In the genomic region with DNA sequence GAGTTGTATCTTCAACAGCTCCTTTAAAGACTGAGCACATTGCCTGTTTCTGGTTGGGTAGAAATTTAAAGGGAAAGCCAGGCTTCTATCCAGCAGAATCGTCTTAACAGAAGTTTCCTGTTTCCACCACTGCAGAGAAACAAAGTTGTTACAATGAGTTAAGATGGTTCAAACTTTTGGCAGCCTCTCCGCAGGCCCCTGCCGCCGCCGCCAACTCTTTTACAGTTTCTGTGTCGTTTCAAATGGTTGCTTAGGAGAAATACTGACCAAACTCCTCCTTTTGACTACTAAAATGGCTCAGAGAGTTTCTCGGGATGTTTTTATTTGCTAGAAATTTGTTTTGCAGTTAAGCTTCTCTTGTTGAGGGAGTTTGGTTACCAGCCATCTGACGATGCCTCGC, we compare ENCODE assay signal across 9 mouse cellular contexts.
DNase-seq lines count a peak whose midpoint lies in the region; ATAC-seq lines count a peak whose summit lies in the region.
"Had no signal": no experiment of that assay in that cellular context is flagged by ENCODE, and none has a peak within 500 bp of the region (broad histone marks: within the 10 kb centered on the region; RNA-seq: fewer than 3 reads in every experiment).

No protein-coding gene starts in this region.

- ATAC-seq in intestine, embryonic 16.5 days: no peak

- H3K4me3 ChIP-seq in intestine, embryonic 16.5 days (ENCODE audit: low read length): no peak overlapping the region

- H3K36me3 ChIP-seq in intestine, embryonic 16.5 days (ENCODE audit: control insufficient read depth, insufficient read depth, low read length): no peaks in the 10 kb centered on the region

- DNase-seq in embryo, embryonic 10.5 days (ENCODE audit: low spot score): peak; percentile 24
- DNase-seq in embryo, embryonic 9.5 days (ENCODE audit: extremely low spot score): no peak
- peak; percentile 49 for DNase-seq in urinary bladder, postnatal 14 days (ENCODE audit: low spot score)
- DNase-seq in urinary bladder, postnatal 10 days (ENCODE audit: low spot score): no peak
- DNase-seq in lung, postnatal 4 days: peak; percentile 45 to 77
- DNase-seq in T-cell, adult 2 months (ENCODE audit: low spot score): no peak
- DNase-seq in cerebellum, postnatal 14 days: no peak

- H3K9me3 ChIP-seq in intestine, embryonic 16.5 days (ENCODE audit: control insufficient read depth, low read length): no peaks in the 10 kb centered on the region

- peak overlapping the region; percentile 13; the same call in 1 of the 2 replicates for H3K4me2 ChIP-seq in intestine, embryonic 16.5 days (ENCODE audit: low read depth, low read length)

- no peak overlapping the region for H3K27ac ChIP-seq in intestine, embryonic 16.5 days (ENCODE audit: low read length)
- H3K27ac ChIP-seq: macrophage had no signal

- no peak overlapping the region for H3K9ac ChIP-seq in intestine, embryonic 16.5 days (ENCODE audit: low read depth, low read length)

- WGBS in intestine, embryonic 16.5 days: 20% methylated on average over 9 of the region's 9 CpGs

- peaks cover 4% of the 10 kb centered on the region; the same call in 1 of the 2 replicates for H3K4me1 ChIP-seq in intestine, embryonic 16.5 days (ENCODE audit: control insufficient read depth, insufficient read depth, low read length)

- H3K27me3 ChIP-seq in intestine, embryonic 16.5 days (replicated peaks; ENCODE audit: control insufficient read depth, insufficient read depth, low read length): no peaks in the 10 kb centered on the region

Comparison
In these comparisons a context has a peak if more than half of its experiments do, and no peak if none do; other contexts are left out.
1. DNase-seq: peak in embryo, embryonic 10.5 days (single experiment), urinary bladder, postnatal 14 days (single experiment) and lung, postnatal 4 days (2 of 2); none in embryo, embryonic 9.5 days (single experiment), urinary bladder, postnatal 10 days (single experiment), T-cell, adult 2 months (single experiment) and cerebellum, postnatal 14 days (0 of 2).